Comparison of ENCODE assay signal across 8 mouse cellular contexts in genomic region chr17:35163326-35164081, GRCm38 (mm10). TPM values are rescaled to one million over a fixed set of nuclear protein-coding genes. Genes with fewer than 3 reads are reported as not detected.
DNase-seq lines count a peak whose midpoint lies in the region; ATAC-seq lines count a peak whose summit lies in the region.

No protein-coding gene starts in this region.

- peak; percentile 52 for DNase-seq in cerebellum, adult 11-12 months
- DNase-seq in neural tube, embryonic 11.5 days (ENCODE audit: low spot score), result no peak
- no peak for DNase-seq in neural tube, embryonic 10.5 days (ENCODE audit: extremely low spot score, low spot score)
- no peak for DNase-seq in limb, embryonic 10.5 days (ENCODE audit: low spot score)
- no peak for DNase-seq in adrenal gland, adult 18-20 months (ENCODE audit: low spot score in 2 of 2)
- DNase-seq in layer of hippocampus, postnatal 25 days (ENCODE audit: extremely low spot score in 1 of 2, low spot score in 1 of 2), result no peak

- no peak for ATAC-seq in cerebellum, adult (ENCODE audit: insufficient number of reproducible peaks, low FRiP score, low TSS enrichment)
- ATAC-seq in neural tube, embryonic 11.5 days (ENCODE audit: insufficient read depth, low FRiP score, low TSS enrichment), result no peak
- ATAC-seq in stomach, embryonic 14.5 days (ENCODE audit: insufficient number of reproducible peaks, insufficient read depth, low FRiP score, low read depth), result no peak

- H3K9me3 ChIP-seq in neural tube, embryonic 11.5 days (ENCODE audit: control insufficient read depth, low read length), result no peaks in the 10 kb centered on the region
- no peaks in the 10 kb centered on the region for H3K9me3 ChIP-seq in limb, embryonic 10.5 days (replicated peaks)
- no peaks in the 10 kb centered on the region for H3K9me3 ChIP-seq in stomach, embryonic 14.5 days (ENCODE audit: control insufficient read depth, low read depth, low read length)

- H3K27ac ChIP-seq in neural tube, embryonic 11.5 days (ENCODE audit: low read depth, low read length), result peak overlapping the region; percentile 92; the same call in 1 of the 2 replicates
- H3K27ac ChIP-seq in limb, embryonic 10.5 days, result peak overlapping the region; percentile 99
- H3K27ac ChIP-seq in stomach, embryonic 14.5 days (ENCODE audit: low read length), result peak overlapping the region; percentile 95

- no peaks in the 10 kb centered on the region for H3K27me3 ChIP-seq in neural tube, embryonic 11.5 days (ENCODE audit: control insufficient read depth, insufficient read depth, low read length)
- no peaks in the 10 kb centered on the region for H3K27me3 ChIP-seq in limb, embryonic 10.5 days (ENCODE audit: low read depth, poor library complexity, severe bottlenecking)
- H3K27me3 ChIP-seq in stomach, embryonic 14.5 days (ENCODE audit: control insufficient read depth, insufficient read depth, low read length), result no peaks in the 10 kb centered on the region

- WGBS in neural tube, embryonic 11.5 days, result 21% methylated on average over 8 of the region's 8 CpGs
- 25% methylated on average over 8 of the region's 8 CpGs for WGBS in limb, embryonic 10.5 days
- 10% methylated on average over 8 of the region's 8 CpGs for WGBS in stomach, embryonic 14.5 days

- H3K9ac ChIP-seq in neural tube, embryonic 11.5 days (ENCODE audit: low read length), result peak overlapping the region; percentile 99
- H3K9ac ChIP-seq in stomach, embryonic 14.5 days (replicated peaks; ENCODE audit: low read depth, low read length), result peak overlapping the region; percentile 100

- peaks cover 16% of the 10 kb centered on the region for H3K4me1 ChIP-seq in neural tube, embryonic 11.5 days (ENCODE audit: control insufficient read depth, insufficient read depth, low read length)
- peaks cover 32% of the 10 kb centered on the region for H3K4me1 ChIP-seq in limb, embryonic 10.5 days
- H3K4me1 ChIP-seq in stomach, embryonic 14.5 days (ENCODE audit: control insufficient read depth, insufficient read depth, low read length), result peaks cover 18% of the 10 kb centered on the region

- H3K4me2 ChIP-seq in neural tube, embryonic 11.5 days (ENCODE audit: low read depth), result peak overlapping the region; percentile 79
- H3K4me2 ChIP-seq in stomach, embryonic 14.5 days (replicated peaks; ENCODE audit: low read depth, low read length), result peak overlapping the region; percentile 59

- H3K4me3 ChIP-seq in neural tube, embryonic 11.5 days (ENCODE audit: low read depth, low read length), result peak overlapping the region; percentile 86
- peak overlapping the region; percentile 98 for H3K4me3 ChIP-seq in limb, embryonic 10.5 days
- peak overlapping the region; percentile 99 for H3K4me3 ChIP-seq in stomach, embryonic 14.5 days (ENCODE audit: low read depth, low read length)

- H3K36me3 ChIP-seq in neural tube, embryonic 11.5 days (ENCODE audit: control insufficient read depth, insufficient read depth, low read length), result peaks cover 32% of the 10 kb centered on the region
- H3K36me3 ChIP-seq in limb, embryonic 10.5 days, result peaks cover 45% of the 10 kb centered on the region
- H3K36me3 ChIP-seq in stomach, embryonic 14.5 days (ENCODE audit: control insufficient read depth, insufficient read depth, low read length), result peaks cover 39% of the 10 kb centered on the region

RNA-seq across cellular contexts. Expression of gene Prrc2a, which starts 1.2 kb away (rescaled TPM):
- 185 and 194 TPM in 2 replicates for polyA plus RNA-seq in neural tube, embryonic 11.5 days (2014; fragmentation: Nextera tagmentation; extraction: Ambion mirVana)
- 213 and 229 TPM in 2 replicates for polyA plus RNA-seq in limb, embryonic 10.5 days (2016; fragmentation: Nextera tagmentation; extraction: Ambion mirVana)
- 209 and 222 TPM in 2 replicates for polyA plus RNA-seq in stomach, embryonic 14.5 days (2014; fragmentation: Nextera tagmentation; extraction: Ambion mirVana)
- total RNA-seq in adrenal gland, adult 18-20 months (2021), result 100 to 1,000 TPM; 214 to 251 TPM
- total RNA-seq in layer of hippocampus, postnatal 25 days (2021), result 100 to 1,000 TPM; 302 to 353 TPM

RNA-seq across cellular contexts. Expression of gene Aif1, which starts 12.4 kb away (rescaled TPM):
- polyA plus RNA-seq in neural tube, embryonic 11.5 days (2014; fragmentation: Nextera tagmentation; extraction: Ambion mirVana), result 4.1 and 6.7 TPM in 2 replicates
- polyA plus RNA-seq in limb, embryonic 10.5 days (2016; fragmentation: Nextera tagmentation; extraction: Ambion mirVana), result 1.5 and 1.8 TPM in 2 replicates
- polyA plus RNA-seq in stomach, embryonic 14.5 days (2014; fragmentation: Nextera tagmentation; extraction: Ambion mirVana), result 16.4 and 19.6 TPM in 2 replicates
- 10 to 100 TPM in 1 of 2 experiments, 1 to 10 TPM in 1; 6.1 to 11.2 TPM for total RNA-seq in adrenal gland, adult 18-20 months (2021)
- 10 to 100 TPM; 10.4 to 10.8 TPM for total RNA-seq in layer of hippocampus, postnatal 25 days (2021)

RNA-seq across cellular contexts. Expression of gene Lst1, which starts 24.7 kb away (rescaled TPM):
- polyA plus RNA-seq in neural tube, embryonic 11.5 days (2014; fragmentation: Nextera tagmentation; extraction: Ambion mirVana), result 5.8 and 9.1 TPM in 2 replicates
- polyA plus RNA-seq in limb, embryonic 10.5 days (2016; fragmentation: Nextera tagmentation; extraction: Ambion mirVana), result 1.6 and 2.0 TPM in 2 replicates
- 18.5 and 21.1 TPM in 2 replicates for polyA plus RNA-seq in stomach, embryonic 14.5 days (2014; fragmentation: Nextera tagmentation; extraction: Ambion mirVana)
- 1 to 10 TPM; 3.5 to 4.1 TPM for total RNA-seq in adrenal gland, adult 18-20 months (2021)
- 1 to 10 TPM; 8.1 to 8.9 TPM for total RNA-seq in layer of hippocampus, postnatal 25 days (2021)

RNA-seq across cellular contexts. Expression of gene Bag6, which starts 28.5 kb away (rescaled TPM):
- polyA plus RNA-seq in neural tube, embryonic 11.5 days (2014; fragmentation: Nextera tagmentation; extraction: Ambion mirVana), result 99.4 and 105 TPM in 2 replicates
- polyA plus RNA-seq in limb, embryonic 10.5 days (2016; fragmentation: Nextera tagmentation; extraction: Ambion mirVana), result 74.2 and 74.7 TPM in 2 replicates
- polyA plus RNA-seq in stomach, embryonic 14.5 days (2014; fragmentation: Nextera tagmentation; extraction: Ambion mirVana), result 86.5 and 89.0 TPM in 2 replicates
- total RNA-seq in adrenal gland, adult 18-20 months (2021), result 100 to 1,000 TPM; 307 to 394 TPM
- 100 to 1,000 TPM; 290 to 320 TPM for total RNA-seq in layer of hippocampus, postnatal 25 days (2021)

RNA-seq across cellular contexts. Expression of gene Ltb, which starts 30.7 kb away (rescaled TPM):
- 0.27 TPM in 1 of 2 replicates, not detected in the other for polyA plus RNA-seq in neural tube, embryonic 11.5 days (2014; fragmentation: Nextera tagmentation; extraction: Ambion mirVana)
- 0.38 and 0.45 TPM in 2 replicates for polyA plus RNA-seq in limb, embryonic 10.5 days (2016; fragmentation: Nextera tagmentation; extraction: Ambion mirVana)
- 1.4 and 1.8 TPM in 2 replicates for polyA plus RNA-seq in stomach, embryonic 14.5 days (2014; fragmentation: Nextera tagmentation; extraction: Ambion mirVana)
- total RNA-seq in adrenal gland, adult 18-20 months (2021), result 1 to 10 TPM; 2.0 to 6.5 TPM
- under 1 TPM; 0.42 to 0.54 TPM for total RNA-seq in layer of hippocampus, postnatal 25 days (2021)
